Mouse (Mus musculus) myocyte (in vitro differentiated cells): Measurements from ENCODE around the gene Elf5.

ENCODE experiments used
- CEBPB ChIP-seq: IDR thresholded peaks from 2 replicates; pipeline ENCODE4 v1.6.1; 2011; ENCODE audit warnings: mild to moderate bottlenecking, moderate library complexity; ENCODE audit not compliant: poor library complexity, insufficient read depth, severe bottlenecking
- POLR2A ChIP-seq: IDR thresholded peaks from one replicate; pipeline ENCODE4 v1.6.1; 2011; ENCODE audit warnings: low read depth, mild to moderate bottlenecking, control low read depth, moderate library complexity; ENCODE audit not compliant: insufficient read length
- TCF3 ChIP-seq: IDR thresholded peaks from one replicate; pipeline ENCODE4 v1.6.1; 2011; ENCODE audit warnings: low read depth, control low read depth; ENCODE audit not compliant: insufficient read length

GRCm38 (mm10) chr2:103406239-103406638 lies 5.2 kb upstream of the Elf5 start:
- TF ChIP-seq POLR2A = no peak
- TF ChIP-seq CEBPB = no peak
- TF ChIP-seq TCF3 = no peak
